ENCODE assay signal across 20 mouse cellular contexts in genomic region chr4:62544801-62545200, GRCm38 (mm10). TPM values are rescaled to one million over a fixed set of nuclear protein-coding genes. Genes with fewer than 3 reads are reported as not detected.
"Had no signal": no experiment of that assay in that cellular context is flagged by ENCODE, and none has a peak within 500 bp of the region (broad histone marks: within the 10 kb centered on the region; RNA-seq: fewer than 3 reads in every experiment).

No protein-coding gene starts in this region.

- DNase-seq: cerebellum, postnatal 10 days; cerebellum, postnatal 14 days; cerebellum, postnatal 25 days; cerebellum, postnatal 36 days; embryo, embryonic 11 days; forebrain, postnatal 0 days; gastrocnemius, adult 2 months; gastrocnemius, postnatal 10 days; gastrocnemius, postnatal 14 days; gastrocnemius, postnatal 25 days; gastrocnemius, postnatal 36 days; heart, adult 11 months; heart, adult 18-20 months; heart, adult 2 months had no signal

- ATAC-seq: forebrain, embryonic 13.5 days; forebrain, embryonic 14.5 days; forebrain, embryonic 15.5 days; forebrain, embryonic 16.5 days; forebrain, postnatal 0 days had no signal

RNA-seq across cellular contexts. Expression of gene 4933430I17Rik, which starts 19.6 kb away (rescaled TPM):
- total RNA-seq: gastrocnemius, adult 8-10 months; gastrocnemius, postnatal 36 days; heart, adult 18-20 months; heart, adult 2 months had no signal
- polyA plus RNA-seq: erythroblast, embryonic 14.5 days; heart, adult 2 months had no signal
